Mouse (Mus musculus) liver, embryonic 14.5 days (tissue): ENCODE data around the gene Pds5a. TPM values are rescaled to one million over a fixed set of nuclear protein-coding genes. Genes with fewer than 3 reads are reported as not detected.

ENCODE experiments used
- ATAC-seq: fragments of 200-750 bp; cut with Nextera tagmentation; 2 replicates; pipeline ENCODE4 v1.8.0; 2017; ENCODE audit warnings: moderate number of reproducible peaks, mild to moderate bottlenecking, moderate library complexity; ENCODE audit not compliant: insufficient read depth
- DNase-seq, 3 experiments: peaks; one replicate each; pipeline ENCODE4 v3.0.0-alpha.2; 2012 to 2013; ENCODE audit warnings: low read depth in 3 of 3, low spot score in 3 of 3
- H3K27ac ChIP-seq: fragments of 300-500 bp; sonication (generic); 2 replicates; pipeline ENCODE4 v1.5.1; 2014; ENCODE audit warnings: moderate library complexity, mild to moderate bottlenecking, control low read depth, inconsistent platforms
- H3K27me3 ChIP-seq: fragments of 300-500 bp; sonication (generic); 2 replicates; pipeline ENCODE4 v1.6.1; 2014; ENCODE audit warnings: mild to moderate bottlenecking, low read length, moderate library complexity; ENCODE audit not compliant: control insufficient read depth, insufficient read depth
- H3K36me3 ChIP-seq: fragments of 300-500 bp; sonication (generic); replicated peaks from 2 replicates; pipeline ENCODE4 v1.6.1; 2014; ENCODE audit warnings: low read depth; ENCODE audit not compliant: control insufficient read depth, insufficient read depth
- H3K4me1 ChIP-seq, 2 experiments: fragments of 200-500 bp in 1 of 2; fragments of 300-500 bp in 1 of 2; sonication (generic) in 1 of 2; replicated peaks; 2 replicates each; pipeline ENCODE4 v1.6.1; 2012 to 2014; ENCODE audit warnings: antibody characterized with exemption in 1 of 2, inconsistent platforms in 1 of 2, low read length in 1 of 2; ENCODE audit not compliant: control insufficient read depth in 2 of 2, insufficient read depth in 2 of 2
- H3K4me2 ChIP-seq: fragments of 300-500 bp; sonication (generic); 2 replicates; pipeline ENCODE4 v1.6.1; 2014; ENCODE audit warnings: low read depth, mild to moderate bottlenecking, control low read depth, moderate library complexity
- H3K4me3 ChIP-seq, 2 experiments: fragments of 200-500 bp in 1 of 2; fragments of 300-500 bp in 1 of 2; sonication (generic) in 1 of 2; 2 replicates each; pipeline ENCODE4 v1.5.1; 2012 to 2014; ENCODE audit warnings: low read depth in 2 of 2, low read length in 2 of 2, mild to moderate bottlenecking in 2 of 2, control low read depth in 1 of 2, inconsistent platforms in 1 of 2, moderate library complexity in 1 of 2; ENCODE audit not compliant: insufficient read depth in 1 of 2
- H3K9ac ChIP-seq: fragments of 300-500 bp; sonication (generic); replicated peaks from 2 replicates; pipeline ENCODE4 v1.6.1; 2014; ENCODE audit warnings: mild to moderate bottlenecking, control low read depth, moderate library complexity
- H3K9me3 ChIP-seq: fragments of 300-500 bp; sonication (generic); 2 replicates; pipeline ENCODE4 v1.6.1; 2016; ENCODE audit warnings: low read length, mixed read lengths; ENCODE audit not compliant: control insufficient read depth
- CTCF ChIP-seq: IDR thresholded peaks from 2 replicates; pipeline ENCODE4 v1.5.1; 2016; ENCODE audit warnings: antibody characterized with exemption, low read depth, control low read depth
- EP300 ChIP-seq: IDR thresholded peaks from 2 replicates; pipeline ENCODE4 v1.6.1; 2016; ENCODE audit warnings: antibody characterized with exemption, low read depth
- WGBS: fragments of 180-500 bp; shearing (Covaris S2); extraction: QIAGEN DNeasy Blood & Tissue Kit; methylation state at CpG from one replicate; pipeline ENCODE4 v1.1.7; 2014; ENCODE audit not compliant: insufficient replicate concordance; 5-methylcytosine and 5-hydroxymethylcytosine counted together
- polyA plus RNA-seq, 2 experiments: library from polyadenylated mRNA; depleted of rRNA in 1 of 2; stranded (reverse) in 1 of 2; unstranded in 1 of 2; fragments of >200 nt; fragmentation: Nextera tagmentation in 1 of 2; extraction: Ambion mirVana in 1 of 2; gene quantifications; 2 replicates each; pipeline versions ENCODE4 v1.2.1 to v1.2.3; 2012 to 2014

The Pds5a gene
- polyA plus RNA-seq, 2 experiments, result 24.9 to 31.4 TPM

- WGBS, result 80% methylated on average over 1 of the region's 1 CpGs
- Histone ChIP-seq H3K27me3 (no peaks in the 10 kb centered on the region), H3K4me2 (no peak overlapping the region), H3K9ac (no peak overlapping the region), H3K27ac (no peak overlapping the region), H3K4me3 (no peak overlapping the region), H3K9me3 (no peaks in the 10 kb centered on the region), H3K36me3 (peaks cover 6% of the 10 kb centered on the region), H3K4me1 (no peaks in the 10 kb centered on the region)
- no peak for DNase-seq
- no peak for TF ChIP-seq EP300
- TF ChIP-seq CTCF, result no peak
- ATAC-seq, result no peak
These were observed 32.7 kb downstream of the Pds5a start for GRCm38 (mm10) chr5:65665370-65665769.

- Histone ChIP-seq H3K4me3 (no peak overlapping the region), H3K4me1 (no peaks in the 10 kb centered on the region), H3K36me3 (peaks cover 12% of the 10 kb centered on the region), H3K27ac (no peak overlapping the region), H3K4me2 (no peak overlapping the region), H3K27me3 (no peaks in the 10 kb centered on the region), H3K9me3 (no peaks in the 10 kb centered on the region), H3K9ac (no peak overlapping the region)
- no peak for TF ChIP-seq CTCF
- WGBS, result 87% methylated on average over 2 of the region's 2 CpGs
- ATAC-seq (no peak), DNase-seq (no peak)
These were observed 36.1 kb downstream of the Pds5a start for GRCm38 (mm10) chr5:65661958-65662357.

- Histone ChIP-seq H3K36me3 (peaks cover 42% of the 10 kb centered on the region), H3K4me3 (no peak overlapping the region), H3K9ac (no peak overlapping the region), H3K27me3 (no peaks in the 10 kb centered on the region), H3K9me3 (no peaks in the 10 kb centered on the region), H3K4me2 (no peak overlapping the region), H3K4me1 (no peaks in the 10 kb centered on the region), H3K27ac (no peak overlapping the region)
- no peak for TF ChIP-seq EP300
- TF ChIP-seq CTCF, result no peak
- no peak for DNase-seq
- ATAC-seq, result no peak
- WGBS, result 90% methylated on average over 5 of the region's 5 CpGs
These were observed 44.3 kb downstream of the Pds5a start for GRCm38 (mm10) chr5:65653786-65654185.

GRCm38 (mm10) chr5:65638896-65639295 is 59.2 kb downstream of the Pds5a start:
- TF ChIP-seq CTCF (no peak), EP300 (no peak)
- ATAC-seq (no peak), DNase-seq (no peak)
- H3K4me3 ChIP-seq, result no peak overlapping the region
- 94% methylated on average over 1 of the region's 1 CpGs for WGBS
- no peaks in the 10 kb centered on the region for H3K4me1 ChIP-seq
- H3K9me3 ChIP-seq, result no peaks in the 10 kb centered on the region
- peaks cover 52% of the 10 kb centered on the region for H3K36me3 ChIP-seq
- H3K27me3 ChIP-seq, result no peaks in the 10 kb centered on the region
- H3K27ac ChIP-seq, result no peak overlapping the region
- H3K4me2 ChIP-seq, result no peak overlapping the region
- H3K9ac ChIP-seq, result no peak overlapping the region

- Histone ChIP-seq H3K9me3 (no peaks in the 10 kb centered on the region), H3K4me2 (no peak overlapping the region), H3K9ac (no peak overlapping the region), H3K27ac (no peak overlapping the region), H3K4me3 (no peak overlapping the region), H3K36me3 (peaks cover 49% of the 10 kb centered on the region), H3K4me1 (peaks cover 0 to 2% of the 10 kb centered on the region in 2 experiments; a peak in 1 of 4 replicates), H3K27me3 (no peaks in the 10 kb centered on the region)
- no peak for ATAC-seq
- DNase-seq, result peak in 1 of 3 experiments; percentile 19
- TF ChIP-seq EP300, result no peak
- no peak for TF ChIP-seq CTCF
These were observed 73.7 kb downstream of the Pds5a start for GRCm38 (mm10) chr5:65624340-65624739.
